Comparison of ENCODE assay signal across 8 mouse cellular contexts in genomic region chr13:39823965-39824555, GRCm38 (mm10).
DNase-seq lines count a peak whose midpoint lies in the region; ATAC-seq and TF ChIP-seq lines count a peak whose summit lies in the region.

No protein-coding gene starts in this region.

- no peaks in the 10 kb centered on the region; the same call in 1 of the 2 replicates for H3K27me3 ChIP-seq in kidney, embryonic 16.5 days (ENCODE audit: insufficient read depth, low read length)
- H3K27me3 ChIP-seq in kidney, adult 2 months (replicated peaks; ENCODE audit: control insufficient read depth, insufficient read depth, low read length), result no peaks in the 10 kb centered on the region
- H3K27me3 ChIP-seq in limb, embryonic 13.5 days, result peaks cover 16% of the 10 kb centered on the region

- WGBS in kidney, embryonic 16.5 days, result 4% methylated on average over 20 of the region's 20 CpGs
- WGBS in kidney, adult 2 months, result 8% methylated on average over 20 of the region's 20 CpGs
- 4% methylated on average over 20 of the region's 20 CpGs for WGBS in limb, embryonic 13.5 days
- WGBS in olfactory bulb, adult 2 months, result 10% methylated on average over 20 of the region's 20 CpGs

- no peaks in the 10 kb centered on the region for H3K36me3 ChIP-seq in kidney, embryonic 16.5 days (ENCODE audit: insufficient read depth, low read length)
- H3K36me3 ChIP-seq in kidney, adult 2 months (ENCODE audit: control insufficient read depth, insufficient read depth, low read length), result no peaks in the 10 kb centered on the region
- no peaks in the 10 kb centered on the region for H3K36me3 ChIP-seq in limb, embryonic 13.5 days

- H3K27ac ChIP-seq in kidney, embryonic 16.5 days (ENCODE audit: low read length), result no peak overlapping the region
- H3K27ac ChIP-seq in kidney, adult 2 months (ENCODE audit: insufficient read depth, low read depth, low read length), result no peak overlapping the region
- H3K27ac ChIP-seq in limb, embryonic 13.5 days, result no peak overlapping the region
- no peak overlapping the region for H3K27ac ChIP-seq in olfactory bulb, adult 2 months (ENCODE audit: insufficient read depth, low read depth, low read length)

- H3K4me2 ChIP-seq in kidney, embryonic 16.5 days (replicated peaks; ENCODE audit: low read depth, low read length), result peak overlapping the region; percentile 72
- H3K4me2 ChIP-seq in limb, embryonic 13.5 days (replicated peaks), result peak overlapping the region; percentile 74

- peak; percentile 27; the same call in 1 of the 2 replicates for ATAC-seq in kidney, embryonic 16.5 days (ENCODE audit: low FRiP score, low TSS enrichment)
- ATAC-seq in common myeloid progenitor, adult 5-6 weeks (replicated peaks; ENCODE audit: low read depth, poor library complexity, severe bottlenecking), result peak; percentile 80
- no peak for ATAC-seq in limb, embryonic 13.5 days (ENCODE audit: low FRiP score, low read depth)
- no peak for ATAC-seq in erythroblast, adult 5-6 weeks (replicated peaks; ENCODE audit: low FRiP score, poor library complexity, severe bottlenecking)

- H3K4me3 ChIP-seq in kidney, embryonic 16.5 days (ENCODE audit: low read length), result peak overlapping the region; percentile 40
- H3K4me3 ChIP-seq in kidney, adult 2 months (ENCODE audit: insufficient read depth, low read depth, low read length), result no peak overlapping the region
- peak overlapping the region; percentile 41 for H3K4me3 ChIP-seq in limb, embryonic 13.5 days
- peak overlapping the region; percentile 14; the same call in 1 of the 2 replicates for H3K4me3 ChIP-seq in olfactory bulb, adult 2 months (ENCODE audit: insufficient read depth, low read depth, low read length)

- intact Hi-C loops in heart, postnatal 14 days (cut with DNase I), result no loop called here

- no peak for TF ChIP-seq CTCF in kidney, adult 2 months (conservative IDR thresholded peaks at IDR 0.05; ENCODE audit: insufficient read depth, insufficient read length, low read depth, low read length)
- TF ChIP-seq CTCF in olfactory bulb, adult 2 months (IDR thresholded peaks at IDR 0.05; ENCODE audit: insufficient read depth, low read depth, low read length), result no peak

- peaks cover 11% of the 10 kb centered on the region for H3K4me1 ChIP-seq in kidney, embryonic 16.5 days (ENCODE audit: insufficient read depth, low read length)
- no peaks in the 10 kb centered on the region for H3K4me1 ChIP-seq in kidney, adult 2 months (ENCODE audit: control insufficient read depth, insufficient read depth, low read length)
- peaks cover 12% of the 10 kb centered on the region for H3K4me1 ChIP-seq in limb, embryonic 13.5 days
- peaks cover 5% of the 10 kb centered on the region for H3K4me1 ChIP-seq in olfactory bulb, adult 2 months (ENCODE audit: control insufficient read depth, insufficient read depth, low read length)

- H3K9ac ChIP-seq in kidney, embryonic 16.5 days (replicated peaks; ENCODE audit: low read length), result peak overlapping the region; percentile 47
- H3K9ac ChIP-seq in limb, embryonic 13.5 days, result peak overlapping the region; percentile 58

- DNase-seq in kidney, adult 2 months, result no peak
- DNase-seq in WW6 (ENCODE audit: low read depth, low spot score), result peak; percentile 43
- DNase-seq in heart, postnatal 14 days, result peak; percentile 11 to 12

- no peaks in the 10 kb centered on the region for H3K9me3 ChIP-seq in kidney, embryonic 16.5 days (ENCODE audit: low read length)
- no peaks in the 10 kb centered on the region for H3K9me3 ChIP-seq in limb, embryonic 13.5 days

- TF ChIP-seq POLR2A in kidney, adult 2 months (IDR thresholded peaks at IDR 0.05; ENCODE audit: low read depth, low read length), result no peak
- TF ChIP-seq POLR2A in olfactory bulb, adult 2 months (IDR thresholded peaks at IDR 0.05; ENCODE audit: insufficient read depth, low read depth, low read length), result no peak

Comparison
In these comparisons a context has a peak if more than half of its experiments do, and no peak if none do; other contexts are left out.
1. ATAC-seq: peak in kidney, embryonic 16.5 days (single experiment) and common myeloid progenitor, adult 5-6 weeks (single experiment); none in limb, embryonic 13.5 days (single experiment) and erythroblast, adult 5-6 weeks (single experiment).